Mouse (Mus musculus) hindbrain, embryonic 15.5 days (tissue): ENCODE measurements around the gene Mrpl53. TPM values are rescaled to one million over a fixed set of nuclear protein-coding genes. Genes with fewer than 3 reads are reported as not detected.

Source experiments
- ATAC-seq: fragments of 200-750 bp; cut with Nextera tagmentation; 2 replicates; pipeline ENCODE4 v1.8.0; 2017; ENCODE audit warnings: low read depth, moderate number of reproducible peaks, moderate TSS enrichment; ENCODE audit not compliant: low FRiP score
- H3K27ac ChIP-seq: fragments of 300-500 bp; sonication (generic); replicated peaks from 2 replicates; pipeline ENCODE4 v1.5.1; 2015; ENCODE audit warnings: mild to moderate bottlenecking, inconsistent platforms
- H3K27me3 ChIP-seq: fragments of 300-500 bp; sonication (generic); 2 replicates; pipeline ENCODE4 v1.6.1; 2015; ENCODE audit warnings: control low read depth, inconsistent platforms
- H3K36me3 ChIP-seq: fragments of 300-500 bp; sonication (generic); 2 replicates; pipeline ENCODE4 v1.6.1; 2015; ENCODE audit warnings: control low read depth, inconsistent platforms
- H3K4me1 ChIP-seq: fragments of 300-500 bp; sonication (generic); replicated peaks from 2 replicates; pipeline ENCODE4 v1.6.1; 2015; ENCODE audit warnings: control low read depth, inconsistent platforms
- H3K4me2 ChIP-seq: fragments of 300-500 bp; sonication (generic); 2 replicates; pipeline ENCODE4 v1.6.1; 2015; ENCODE audit warnings: moderate library complexity, mild to moderate bottlenecking, inconsistent platforms
- H3K4me3 ChIP-seq: fragments of 300-500 bp; sonication (generic); 2 replicates; pipeline ENCODE4 v1.5.1; 2015; ENCODE audit warnings: mild to moderate bottlenecking, inconsistent platforms
- H3K9ac ChIP-seq: fragments of 300-500 bp; sonication (generic); 2 replicates; pipeline ENCODE4 v1.6.1; 2015; ENCODE audit warnings: inconsistent platforms
- H3K9me3 ChIP-seq: fragments of 300-500 bp; sonication (generic); 2 replicates; pipeline ENCODE4 v1.6.1; 2016; ENCODE audit warnings: control low read depth, inconsistent platforms
- WGBS: fragments of 180-500 bp; shearing (Covaris S2); methylation state at CpG from one replicate; pipeline ENCODE4 v1.1.7; 2015; 5-methylcytosine and 5-hydroxymethylcytosine counted together
- polyA plus RNA-seq: library from polyadenylated mRNA; unstranded; fragments of >200 nt; fragmentation: Nextera tagmentation; extraction: Ambion mirVana; gene quantifications from 2 replicates; pipeline ENCODE4 v1.2.1, GENCODE M21; 2015

Gene Mrpl53
- polyA plus RNA-seq, 1 experiment from 2014 or later = 113 TPM

DNA sequence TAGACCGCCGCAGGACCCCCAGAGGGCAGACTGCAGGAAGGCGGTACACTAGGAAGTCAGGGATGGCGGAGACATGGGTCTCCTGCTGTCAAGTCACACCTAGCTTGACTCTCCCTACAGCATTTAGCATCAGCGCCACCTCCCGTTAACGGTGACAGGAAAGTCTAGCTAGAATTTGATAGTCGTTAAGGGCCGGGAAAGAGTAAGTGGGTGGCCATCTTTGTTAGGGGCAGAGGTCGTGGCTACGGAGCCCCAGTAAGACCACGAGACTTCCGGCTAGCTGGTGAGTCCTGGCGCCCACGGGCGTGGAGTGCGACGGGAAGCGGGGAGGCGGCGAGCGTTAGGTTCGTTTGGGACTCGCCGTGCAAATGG is 7.5 kb upstream of the Mrpl53 start, which contains the start of the genes Ccdc142 and Gm42688:
Gene Ccdc142 (plus strand): TSS at position 286 of the 372 bp plus-strand sequence.
Gene Gm42688 (plus strand): TSS at position 302 of the 372 bp plus-strand sequence.
- WGBS = under 1% methylated on average over 25 of the region's 25 CpGs
- Histone ChIP-seq H3K9ac (peak within 1 kb of the TSS; percentile 80), H3K27ac (peak within 1 kb of the TSS; percentile 86)

GRCm38 (mm10) chr6:83101688-83102556 is 6.9 kb upstream of the Mrpl53 start:
- H3K4me2 ChIP-seq = peak overlapping the region; percentile 95
- H3K9me3 ChIP-seq = no peaks in the 10 kb centered on the region
- peaks cover 4% of the 10 kb centered on the region; the same call in 1 of the 2 replicates for H3K27me3 ChIP-seq
- peak; percentile 73 for ATAC-seq
- WGBS = under 1% methylated on average over 71 of the region's 74 CpGs
- H3K36me3 ChIP-seq = no peaks in the 10 kb centered on the region
- H3K27ac ChIP-seq = peak overlapping the region; percentile 86
- H3K4me1 ChIP-seq = peaks cover 21% of the 10 kb centered on the region
- H3K9ac ChIP-seq = peak overlapping the region; percentile 80
- H3K4me3 ChIP-seq = peak overlapping the region; percentile 62

More for the DNA sequence above, 7.5 kb upstream of the Mrpl53 start, which contains the start of the genes Ccdc142 and Gm42688:
- ATAC-seq = peak; percentile 91
- Histone ChIP-seq H3K4me1 (peaks cover 21% of the 10 kb centered on the region), H3K27me3 (peaks cover 4% of the 10 kb centered on the region; the same call in 1 of the 2 replicates), H3K36me3 (no peaks in the 10 kb centered on the region), H3K9me3 (no peaks in the 10 kb centered on the region), H3K4me3 (peak within 1 kb of the TSS; percentile 62), H3K4me2 (peak within 1 kb of the TSS; percentile 95)

GRCm38 (mm10) chr6:83103130-83103650 is 5.7 kb upstream of the Mrpl53 start:
- Histone ChIP-seq H3K9ac (peak overlapping the region; percentile 80), H3K4me1 (peaks cover 30% of the 10 kb centered on the region), H3K27ac (no peak overlapping the region), H3K9me3 (no peaks in the 10 kb centered on the region), H3K36me3 (peaks cover 2% of the 10 kb centered on the region; the same call in 1 of the 2 replicates), H3K27me3 (peaks cover 1% of the 10 kb centered on the region; the same call in 1 of the 2 replicates), H3K4me2 (peak overlapping the region; percentile 95), H3K4me3 (peak overlapping the region; percentile 62)
- WGBS = 49% methylated on average over 11 of the region's 11 CpGs
- no peak for ATAC-seq

DNA sequence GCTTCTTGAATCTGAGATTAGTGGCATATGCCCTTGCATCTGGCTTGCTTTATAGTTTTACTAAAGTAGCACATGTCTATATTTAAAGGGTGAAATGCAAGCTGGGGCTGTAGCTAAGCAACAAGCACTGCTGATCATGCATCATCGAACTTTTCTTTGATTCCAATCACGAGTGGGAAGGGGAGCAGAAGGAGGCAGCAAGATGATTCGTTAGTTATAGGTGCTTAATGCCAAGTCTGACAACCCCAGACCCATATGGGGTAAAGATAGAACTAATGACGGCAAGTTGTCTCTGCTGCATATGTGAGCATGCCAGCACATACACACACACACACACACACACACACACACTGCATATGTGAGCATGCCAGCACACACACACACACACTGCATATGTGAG is 4.7 kb upstream of the Mrpl53 start:
- H3K27ac ChIP-seq = no peak overlapping the region
- peaks cover 2% of the 10 kb centered on the region; the same call in 1 of the 2 replicates for H3K36me3 ChIP-seq
- no peaks in the 10 kb centered on the region for H3K9me3 ChIP-seq
- WGBS = 60% methylated on average over 4 of the region's 4 CpGs
- H3K4me3 ChIP-seq = no peak overlapping the region
- peaks cover 35% of the 10 kb centered on the region for H3K4me1 ChIP-seq
- no peaks in the 10 kb centered on the region for H3K27me3 ChIP-seq
- no peak overlapping the region for H3K9ac ChIP-seq
- ATAC-seq = no peak
- no peak overlapping the region for H3K4me2 ChIP-seq

GRCm38 (mm10) chr6:83107566-83108400 is 1.1 kb upstream of the Mrpl53 start:
- H3K9ac ChIP-seq = peak overlapping the region; percentile 83
- 34% methylated on average over 13 of the region's 13 CpGs for WGBS

GRCm38 (mm10) chr6:83111510-83112136 is 2.8 kb downstream of the Mrpl53 start:
- Histone ChIP-seq H3K4me3 (no peak overlapping the region), H3K27me3 (no peaks in the 10 kb centered on the region), H3K36me3 (peaks cover 2% of the 10 kb centered on the region; the same call in 1 of the 2 replicates), H3K27ac (no peak overlapping the region), H3K9me3 (no peaks in the 10 kb centered on the region), H3K4me2 (no peak overlapping the region), H3K4me1 (peaks cover 43% of the 10 kb centered on the region), H3K9ac (no peak overlapping the region)
- WGBS = 88% methylated on average over 4 of the region's 4 CpGs
- no peak for ATAC-seq

More at GRCm38 (mm10) chr6:83107566-83108400, 1.1 kb upstream of the Mrpl53 start:
- 0 out of 2 replicates have a peak, but pooled peaks have one; percentile 7 for ATAC-seq
- H3K36me3 ChIP-seq = peaks cover 2% of the 10 kb centered on the region; the same call in 1 of the 2 replicates
- no peaks in the 10 kb centered on the region for H3K9me3 ChIP-seq
- H3K27me3 ChIP-seq = no peaks in the 10 kb centered on the region
- H3K4me1 ChIP-seq = peaks cover 36% of the 10 kb centered on the region
- peak overlapping the region; percentile 81 for H3K4me3 ChIP-seq
- H3K4me2 ChIP-seq = peak overlapping the region; percentile 94
- H3K27ac ChIP-seq = peak overlapping the region; percentile 86; the same call in 1 of the 2 replicates

GRCm38 (mm10) chr6:83115011-83115671 is 6.3 kb downstream of the Mrpl53 start, which contains the start of gene Mogs:
Gene Mogs, plus strand, starts transcription at chr6:83115496.
- Histone ChIP-seq H3K36me3 (peaks cover 22% of the 10 kb centered on the region), H3K27ac (peak within 1 kb of the TSS; percentile 81), H3K9ac (peak within 1 kb of the TSS; percentile 86), H3K4me1 (peaks cover 46% of the 10 kb centered on the region), H3K9me3 (no peaks in the 10 kb centered on the region), H3K4me2 (peak within 1 kb of the TSS; percentile 95), H3K4me3 (peak within 1 kb of the TSS; percentile 70), H3K27me3 (no peaks in the 10 kb centered on the region)
- ATAC-seq = peak; percentile 91
- 1% methylated on average over 51 of the region's 58 CpGs for WGBS

- ATAC-seq = peak; percentile 63
- peak overlapping the region; percentile 95 for H3K4me2 ChIP-seq
- H3K36me3 ChIP-seq = peaks cover 22% of the 10 kb centered on the region
- no peaks in the 10 kb centered on the region for H3K9me3 ChIP-seq
- 2% methylated on average over 37 of the region's 48 CpGs for WGBS
- peak overlapping the region; percentile 70 for H3K4me3 ChIP-seq
- H3K27me3 ChIP-seq = no peaks in the 10 kb centered on the region
- peak overlapping the region; percentile 86 for H3K9ac ChIP-seq
- H3K4me1 ChIP-seq = peaks cover 48% of the 10 kb centered on the region
- peak overlapping the region; percentile 81 for H3K27ac ChIP-seq
Measured at GRCm38 (mm10) chr6:83115682-83116372, 7.0 kb downstream of the Mrpl53 start.

DNA sequence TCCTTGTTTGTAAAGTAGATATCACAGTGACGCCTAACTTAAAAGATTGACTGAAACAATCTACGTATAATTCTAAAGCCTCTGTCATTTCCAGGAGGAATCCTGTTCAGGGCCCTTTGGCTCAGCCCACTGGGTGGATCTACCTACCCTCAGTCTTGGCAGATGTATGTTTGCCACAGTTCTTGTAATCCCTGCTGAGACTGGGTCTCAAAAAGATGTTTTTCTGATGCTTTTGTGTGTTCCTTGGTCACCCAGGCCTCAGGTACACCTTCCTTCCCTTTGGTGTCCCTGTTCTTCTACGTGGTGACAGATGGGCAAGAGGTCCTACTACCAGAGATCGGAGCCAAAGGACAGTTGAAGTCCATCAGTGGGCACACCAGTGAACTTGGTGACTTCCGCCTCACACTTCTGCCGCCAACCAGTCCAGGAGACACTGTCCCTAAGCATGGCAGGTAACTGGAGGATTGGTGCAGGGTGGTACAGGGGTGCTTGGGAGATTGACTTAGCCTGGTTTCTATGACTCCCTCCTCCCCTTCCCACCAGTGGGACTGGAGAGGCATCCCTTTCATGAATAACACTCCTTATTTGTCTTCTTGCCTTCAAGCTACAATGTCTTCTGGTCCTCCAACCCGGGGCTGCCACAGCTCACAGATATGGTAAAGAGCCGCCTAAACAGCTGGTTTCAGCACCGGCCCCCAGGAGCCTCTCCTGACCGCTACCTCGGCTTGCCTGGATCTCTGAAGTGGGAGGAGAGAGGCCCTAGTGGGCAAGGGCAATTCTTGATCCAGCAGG is 7.7 kb downstream of the Mrpl53 start:
- peaks cover 48% of the 10 kb centered on the region for H3K4me1 ChIP-seq
- peak overlapping the region; percentile 86 for H3K9ac ChIP-seq
- no peaks in the 10 kb centered on the region for H3K27me3 ChIP-seq
- peak overlapping the region; percentile 95 for H3K4me2 ChIP-seq
- peak overlapping the region; percentile 70 for H3K4me3 ChIP-seq
- 0 out of 2 replicates have a peak overlapping the region, but pooled peaks have one; percentile 81 for H3K27ac ChIP-seq
- H3K36me3 ChIP-seq = peaks cover 22% of the 10 kb centered on the region
- no peaks in the 10 kb centered on the region for H3K9me3 ChIP-seq
- WGBS = 86% methylated on average over 11 of the region's 11 CpGs
- ATAC-seq = no peak

GRCm38 (mm10) chr6:83117165-83117438 is 8.3 kb downstream of the Mrpl53 start:
- Histone ChIP-seq H3K9ac (no peak overlapping the region), H3K9me3 (no peaks in the 10 kb centered on the region), H3K27me3 (no peaks in the 10 kb centered on the region), H3K4me1 (peaks cover 52% of the 10 kb centered on the region), H3K36me3 (peaks cover 22% of the 10 kb centered on the region), H3K4me3 (no peak overlapping the region), H3K27ac (no peak overlapping the region), H3K4me2 (peak overlapping the region; percentile 95; the same call in 1 of the 2 replicates)
- no peak for ATAC-seq
- 89% methylated on average over 4 of the region's 4 CpGs for WGBS
